Mouse (Mus musculus) hindbrain, postnatal 0 days (tissue): ENCODE data around the gene Il15. TPM values are rescaled to one million over a fixed set of nuclear protein-coding genes. Genes with fewer than 3 reads are reported as not detected.

Experiments used
- ATAC-seq: fragments of 200-750 bp; cut with Nextera tagmentation; 2 replicates; pipeline ENCODE4 v1.8.0; 2017; ENCODE audit warnings: mild to moderate bottlenecking, moderate TSS enrichment, moderate library complexity
- DNase-seq: peaks from one replicate; pipeline ENCODE4 v3.0.0-alpha.2; 2015; ENCODE audit warnings: low spot score
- H3K27ac ChIP-seq: fragments of 300-500 bp; sonication (generic); 2 replicates; pipeline ENCODE4 v1.5.1; 2014; ENCODE audit warnings: mild to moderate bottlenecking
- H3K27me3 ChIP-seq: fragments of 300-500 bp; sonication (generic); 2 replicates; pipeline ENCODE4 v1.6.1; 2014; ENCODE audit warnings: low read length, mixed read lengths; ENCODE audit not compliant: insufficient read depth
- H3K36me3 ChIP-seq: fragments of 300-500 bp; sonication (generic); 2 replicates; pipeline ENCODE4 v1.6.1; 2014; ENCODE audit warnings: low read length, mixed read lengths; ENCODE audit not compliant: insufficient read depth
- H3K4me1 ChIP-seq: fragments of 300-500 bp; sonication (generic); 2 replicates; pipeline ENCODE4 v1.6.1; 2014; ENCODE audit warnings: antibody characterized with exemption, low read length, mixed read lengths; ENCODE audit not compliant: insufficient read depth
- H3K4me2 ChIP-seq: fragments of 300-500 bp; sonication (generic); 2 replicates; pipeline ENCODE4 v1.6.1; 2014; ENCODE audit warnings: low read depth, mild to moderate bottlenecking, low read length, moderate library complexity, mixed read lengths
- H3K4me3 ChIP-seq: fragments of 300-500 bp; sonication (generic); 2 replicates; pipeline ENCODE4 v1.5.1; 2014; ENCODE audit warnings: low read length
- H3K9ac ChIP-seq: fragments of 300-500 bp; sonication (generic); replicated peaks from 2 replicates; pipeline ENCODE4 v1.6.1; 2014; ENCODE audit warnings: mild to moderate bottlenecking, low read length, moderate library complexity, mixed read lengths
- H3K9me3 ChIP-seq: fragments of 300-500 bp; sonication (generic); 2 replicates; pipeline ENCODE4 v1.6.1; 2016; ENCODE audit warnings: low read length, mixed read lengths
- CTCF ChIP-seq: IDR thresholded peaks from 2 replicates; pipeline ENCODE4 v1.5.1; 2016; ENCODE audit warnings: antibody characterized with exemption, control low read depth, low read depth
- WGBS: fragments of 180-500 bp; shearing (Covaris S2); extraction: QIAGEN DNeasy Blood & Tissue Kit; methylation state at CpG from one replicate; pipeline ENCODE4 v1.1.7; 2014; 5-methylcytosine and 5-hydroxymethylcytosine counted together
- polyA plus RNA-seq: library from polyadenylated mRNA; unstranded; fragments of >200 nt; fragmentation: Nextera tagmentation; extraction: Ambion mirVana; gene quantifications from 2 replicates; pipeline ENCODE4 v1.2.1, GENCODE M21; 2015
- total RNA-seq: library from RNA; depleted of rRNA; stranded (reverse); fragments of >200 nt; gene quantifications from 2 replicates; pipeline ENCODE4 v1.2.3, GENCODE M21; 2014

Il15 gene
- total and polyA plus RNA-seq, 2 experiments from 2014 or later, result 0.73 to 1.1 TPM

- Histone ChIP-seq H3K27ac (no peak overlapping the region), H3K36me3 (no peaks in the 10 kb centered on the region), H3K27me3 (no peaks in the 10 kb centered on the region), H3K4me3 (no peak overlapping the region), H3K9ac (no peak overlapping the region), H3K4me1 (no peaks in the 10 kb centered on the region), H3K9me3 (no peaks in the 10 kb centered on the region), H3K4me2 (no peak overlapping the region)
- DNase-seq (no peak), ATAC-seq (no peak)
- no peak for TF ChIP-seq CTCF
- WGBS, result 67% methylated on average over 2 of the region's 2 CpGs
Measured at GRCm38 (mm10) chr8:82327986-82328652, 74.9 kb downstream of the Il15 start.

GRCm38 (mm10) chr8:82326061-82326460 is 77.0 kb downstream of the Il15 start:
- Histone ChIP-seq H3K4me1 (no peaks in the 10 kb centered on the region), H3K36me3 (no peaks in the 10 kb centered on the region), H3K4me2 (no peak overlapping the region), H3K27me3 (no peaks in the 10 kb centered on the region), H3K9me3 (no peaks in the 10 kb centered on the region), H3K9ac (no peak overlapping the region), H3K4me3 (no peak overlapping the region), H3K27ac (no peak overlapping the region)
- no peak for TF ChIP-seq CTCF
- ATAC-seq (no peak), DNase-seq (no peak)
- WGBS, result 88% methylated on average over 1 of the region's 1 CpGs

GRCm38 (mm10) chr8:82325586-82325985 is 77.4 kb downstream of the Il15 start:
- no peak overlapping the region for H3K27ac ChIP-seq
- no peak for DNase-seq

GRCm38 (mm10) chr8:82317446-82317845 is 85.6 kb downstream of the Il15 start:
- Histone ChIP-seq H3K9ac (no peak overlapping the region), H3K4me2 (no peak overlapping the region), H3K9me3 (no peaks in the 10 kb centered on the region), H3K36me3 (no peaks in the 10 kb centered on the region), H3K27ac (no peak overlapping the region), H3K27me3 (no peaks in the 10 kb centered on the region), H3K4me1 (no peaks in the 10 kb centered on the region), H3K4me3 (no peak overlapping the region)
- no peak for ATAC-seq
- 86% methylated on average over 3 of the region's 3 CpGs for WGBS
- DNase-seq, result no peak
- TF ChIP-seq CTCF, result no peak

More at GRCm38 (mm10) chr8:82325586-82325985, 77.4 kb downstream of the Il15 start:
- H3K36me3 ChIP-seq, result no peaks in the 10 kb centered on the region
- TF ChIP-seq CTCF, result no peak
- H3K9ac ChIP-seq, result no peak overlapping the region
- no peak for ATAC-seq
- WGBS, result 86% methylated on average over 6 of the region's 6 CpGs
- no peak overlapping the region for H3K4me2 ChIP-seq
- H3K4me1 ChIP-seq, result no peaks in the 10 kb centered on the region
- H3K4me3 ChIP-seq, result no peak overlapping the region
- no peaks in the 10 kb centered on the region for H3K27me3 ChIP-seq
- H3K9me3 ChIP-seq, result no peaks in the 10 kb centered on the region

GRCm38 (mm10) chr8:82306424-82306823 is 96.6 kb downstream of the Il15 start:
- Histone ChIP-seq H3K4me1 (no peaks in the 10 kb centered on the region), H3K27ac (no peak overlapping the region), H3K36me3 (no peaks in the 10 kb centered on the region), H3K27me3 (no peaks in the 10 kb centered on the region), H3K9ac (no peak overlapping the region), H3K9me3 (no peaks in the 10 kb centered on the region), H3K4me3 (no peak overlapping the region), H3K4me2 (no peak overlapping the region)
- TF ChIP-seq CTCF, result no peak
- ATAC-seq (peak; percentile 29; the same call in 1 of the 2 replicates), DNase-seq (peak; percentile 52)
- WGBS, result 23% methylated on average over 1 of the region's 1 CpGs

- H3K9me3 ChIP-seq, result no peaks in the 10 kb centered on the region
- ATAC-seq (no peak), DNase-seq (no peak)
- TF ChIP-seq CTCF, result no peak
- no peak overlapping the region for H3K27ac ChIP-seq
- H3K4me3 ChIP-seq, result no peak overlapping the region
- 87% methylated on average over 2 of the region's 2 CpGs for WGBS
- no peak overlapping the region for H3K4me2 ChIP-seq
- H3K36me3 ChIP-seq, result no peaks in the 10 kb centered on the region
- H3K4me1 ChIP-seq, result no peaks in the 10 kb centered on the region
- H3K27me3 ChIP-seq, result no peaks in the 10 kb centered on the region
- no peak overlapping the region for H3K9ac ChIP-seq
Measured at GRCm38 (mm10) chr8:82296256-82296655, 106.8 kb downstream of the Il15 start.

GRCm38 (mm10) chr8:82291659-82292058 is 111.4 kb downstream of the Il15 start:
- Histone ChIP-seq H3K36me3 (no peaks in the 10 kb centered on the region), H3K4me2 (no peak overlapping the region), H3K9ac (no peak overlapping the region), H3K9me3 (no peaks in the 10 kb centered on the region), H3K4me3 (no peak overlapping the region), H3K27ac (no peak overlapping the region), H3K27me3 (no peaks in the 10 kb centered on the region), H3K4me1 (no peaks in the 10 kb centered on the region)
- ATAC-seq, result no peak
- no peak for DNase-seq
- TF ChIP-seq CTCF, result no peak
- 91% methylated on average over 5 of the region's 5 CpGs for WGBS
